In the genomic region with DNA sequence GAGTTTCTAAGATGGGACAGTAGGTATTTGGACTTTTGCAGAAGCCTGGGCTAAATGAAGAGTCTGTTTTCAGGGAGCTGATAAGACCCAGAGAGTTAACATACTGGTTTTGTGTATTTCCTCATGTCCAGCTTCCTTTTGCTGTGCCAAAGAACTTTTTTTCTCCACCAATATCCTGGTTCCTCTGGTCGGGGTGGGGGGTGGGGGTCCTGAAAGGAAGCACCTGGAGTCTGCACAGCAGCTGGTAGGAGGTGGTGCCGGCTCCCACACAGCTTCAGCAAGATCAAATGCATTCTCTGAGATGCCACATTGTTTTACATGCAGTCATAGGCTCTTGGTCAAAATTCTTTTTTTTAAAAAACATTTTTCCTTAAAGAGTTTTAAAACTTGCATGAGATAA, we compare ENCODE assay signal across 14 mouse cellular contexts.
DNase-seq lines count a peak whose midpoint lies in the region; ATAC-seq and TF ChIP-seq lines count a peak whose summit lies in the region.
"Had no signal": no experiment of that assay in that cellular context is flagged by ENCODE, and none has a peak within 500 bp of the region (broad histone marks: within the 10 kb centered on the region; RNA-seq: fewer than 3 reads in every experiment).

No protein-coding gene starts in this region.

- 5% methylated on average over 2 of the region's 2 CpGs for WGBS in kidney, adult 2 months
- 4% methylated on average over 2 of the region's 2 CpGs for WGBS in thymus, adult 2 months
- WGBS in forebrain, embryonic 12.5 days: 24% methylated on average over 2 of the region's 2 CpGs

- H3K4me3 ChIP-seq in kidney, adult 2 months (ENCODE audit: insufficient read depth, low read depth, low read length): no peak overlapping the region
- H3K4me3 ChIP-seq in thymus, adult 2 months (ENCODE audit: control insufficient read depth, insufficient read depth, low read length): no peak overlapping the region
- no peak overlapping the region for H3K4me3 ChIP-seq in forebrain, embryonic 12.5 days (replicated peaks)
- H3K4me3 ChIP-seq: liver, embryonic 15.5 days; midbrain, embryonic 10.5 days; myocyte had no signal

- no peak for ATAC-seq in forebrain, embryonic 12.5 days (ENCODE audit: low FRiP score)
- ATAC-seq: intestine, postnatal 0 days had no signal

- no peaks in the 10 kb centered on the region for H3K36me3 ChIP-seq in kidney, adult 2 months (ENCODE audit: control insufficient read depth, insufficient read depth, low read length)
- no peaks in the 10 kb centered on the region for H3K36me3 ChIP-seq in thymus, adult 2 months (ENCODE audit: control insufficient read depth, insufficient read depth, low read length)
- H3K36me3 ChIP-seq in forebrain, embryonic 12.5 days (replicated peaks): no peaks in the 10 kb centered on the region
- H3K36me3 ChIP-seq: liver, embryonic 15.5 days; midbrain, embryonic 10.5 days had no signal

- H3K9ac ChIP-seq in forebrain, embryonic 12.5 days: no peak overlapping the region
- H3K9ac ChIP-seq: liver, embryonic 15.5 days had no signal

- H3K27ac ChIP-seq in kidney, adult 2 months (ENCODE audit: insufficient read depth, low read depth, low read length): no peak overlapping the region
- peak overlapping the region; percentile 5; the same call in 1 of the 2 replicates for H3K27ac ChIP-seq in thymus, adult 2 months (ENCODE audit: control insufficient read depth, insufficient read depth, low read length)
- H3K27ac ChIP-seq in forebrain, embryonic 12.5 days: no peak overlapping the region
- H3K27ac ChIP-seq: liver, embryonic 15.5 days had no signal

- DNase-seq in kidney, adult 2 months: peak; percentile 12
- no peak for DNase-seq in kidney, adult 9 months
- DNase-seq in thymus, adult 2 months: no peak
- no peak for DNase-seq in thymus, postnatal 25 days
- DNase-seq in kidney, postnatal 14 days: peak; percentile 21
- DNase-seq in thymus, postnatal 4 days: peak; percentile 43
- DNase-seq in frontal cortex, postnatal 25 days (ENCODE audit: low spot score in 2 of 2): no peak
- DNase-seq: cerebellum, adult 11-12 months; gastrocnemius, postnatal 36 days had no signal

- TF ChIP-seq POLR2A in kidney, adult 2 months (IDR thresholded peaks at IDR 0.05; ENCODE audit: low read depth, low read length): no peak
- TF ChIP-seq POLR2A in thymus, adult 2 months (IDR thresholded peaks at IDR 0.05; ENCODE audit: control insufficient read depth, extremely low read depth, insufficient read depth, low read length, poor library complexity): no peak

- no peak for TF ChIP-seq CTCF in kidney, adult 2 months (conservative IDR thresholded peaks at IDR 0.05; ENCODE audit: insufficient read depth, insufficient read length, low read depth, low read length)
- no peak for TF ChIP-seq CTCF in thymus, adult 2 months (IDR thresholded peaks at IDR 0.05; ENCODE audit: borderline replicate concordance, control insufficient read depth, extremely low read depth, insufficient read depth, low read length, poor library complexity)

- H3K4me1 ChIP-seq in kidney, adult 2 months (ENCODE audit: control insufficient read depth, insufficient read depth, low read length): no peaks in the 10 kb centered on the region
- peaks cover 15% of the 10 kb centered on the region for H3K4me1 ChIP-seq in thymus, adult 2 months (replicated peaks; ENCODE audit: control insufficient read depth, insufficient read depth, low read length)
- peaks cover 11% of the 10 kb centered on the region for H3K4me1 ChIP-seq in forebrain, embryonic 12.5 days
- H3K4me1 ChIP-seq: liver, embryonic 15.5 days had no signal

- H3K4me2 ChIP-seq in forebrain, embryonic 12.5 days: no peak overlapping the region
- H3K4me2 ChIP-seq: liver, embryonic 15.5 days had no signal

- H3K27me3 ChIP-seq in kidney, adult 2 months (replicated peaks; ENCODE audit: control insufficient read depth, insufficient read depth, low read length): no peaks in the 10 kb centered on the region
- H3K27me3 ChIP-seq in thymus, adult 2 months (ENCODE audit: control insufficient read depth, insufficient read depth, low read length): no peaks in the 10 kb centered on the region
- H3K27me3 ChIP-seq in forebrain, embryonic 12.5 days: no peaks in the 10 kb centered on the region
- H3K27me3 ChIP-seq: liver, embryonic 15.5 days had no signal

- H3K9me3 ChIP-seq in forebrain, embryonic 12.5 days: no peaks in the 10 kb centered on the region
- H3K9me3 ChIP-seq: liver, embryonic 15.5 days; midbrain, embryonic 10.5 days had no signal

Comparison
In these comparisons a context has a peak if more than half of its experiments do, and no peak if none do; other contexts are left out.
1. DNase-seq: peak in kidney, adult 2 months (single experiment), kidney, postnatal 14 days (single experiment) and thymus, postnatal 4 days (single experiment); none in kidney, adult 9 months (single experiment), thymus, adult 2 months (single experiment), thymus, postnatal 25 days (single experiment) and frontal cortex, postnatal 25 days (0 of 2).